Mouse (Mus musculus) gonadal fat pad, adult 2 months (tissue): ENCODE results near the gene Ltk. TPM values are rescaled to one million over a fixed set of nuclear protein-coding genes. Genes with fewer than 3 reads are reported as not detected.

Experiments
- DNase-seq: peaks from one replicate; pipeline ENCODE4 v3.0.0-alpha.2; 2012; ENCODE audit warnings: low read depth
- polyA plus RNA-seq: library from polyadenylated mRNA; depleted of rRNA; stranded (reverse); fragments of >200 nt; gene quantifications from 2 replicates; pipeline ENCODE4 v1.2.3, GENCODE M21; 2012; rRNA removed

Gene Ltk
- polyA plus RNA-seq, 1 experiment: 0.49 TPM

DNA sequence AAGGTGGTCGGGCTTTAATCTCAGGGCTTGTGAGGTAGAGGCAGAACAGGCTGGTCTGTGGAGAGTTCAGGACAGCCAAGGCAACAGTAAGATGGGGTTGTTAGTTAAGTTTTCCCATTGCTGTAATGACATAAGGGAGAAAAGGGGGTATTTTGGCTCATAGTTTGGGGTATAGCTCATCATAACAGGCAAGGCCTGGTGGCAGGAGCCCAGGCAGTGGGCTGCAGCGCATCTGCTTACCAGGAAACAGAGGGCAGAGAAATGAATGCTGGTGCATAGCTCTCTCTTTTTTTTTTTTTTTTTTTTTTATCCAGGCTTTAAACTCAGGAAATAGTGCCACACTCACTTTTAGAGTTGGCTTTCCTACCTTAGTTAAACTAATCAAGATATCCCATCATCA lies 57.1 kb downstream of the Ltk start:
- DNase-seq: no peak

Other genes with a start within 250 kb of the Ltk start
- gene Exd1, start 212.8 kb downstream of the Ltk start, polyA plus RNA-seq: 2.1 and 2.9 TPM in 2 replicates
- 198 and 297 TPM in 2 replicates for gene Chp1, start 212.7 kb downstream of the Ltk start, polyA plus RNA-seq
- 0.46 and 0.53 TPM in 2 replicates for gene Nusap1, start 142.1 kb downstream of the Ltk start, polyA plus RNA-seq
- gene Oip5, start 142.0 kb downstream of the Ltk start, polyA plus RNA-seq: 2.2 and 2.6 TPM in 2 replicates
- gene Ndufaf1, start 97.6 kb downstream of the Ltk start, polyA plus RNA-seq: 5.5 and 6.4 TPM in 2 replicates
- 7.8 and 10.0 TPM in 2 replicates for gene Rtf1, start 85.4 kb downstream of the Ltk start, polyA plus RNA-seq
- 3.0 and 3.2 TPM in 2 replicates for gene Itpka, start 18.1 kb downstream of the Ltk start, polyA plus RNA-seq
- gene Rpap1, start 27.1 kb upstream of the Ltk start, polyA plus RNA-seq: 11.6 and 16.2 TPM in 2 replicates
- 3.9 and 6.5 TPM in 2 replicates for gene Tyro3, start 37.3 kb upstream of the Ltk start, polyA plus RNA-seq
- 25.3 and 33.5 TPM in 2 replicates for gene Mga, start 136.8 kb upstream of the Ltk start, polyA plus RNA-seq
- gene Mapkbp1, start 212.3 kb upstream of the Ltk start, polyA plus RNA-seq: 34.5 and 35.2 TPM in 2 replicates